Mouse (Mus musculus) ZHBTc4 (cell line): Measurements from ENCODE around the gene Prkcsh.
A peak's percentile ranks its signal among the peaks of the same experiment; 100 is the strongest.

Experiments
- DNase-seq: peaks from one replicate; pipeline ENCODE4 v3.0.0-alpha.2; 2011; ENCODE audit warnings: low read depth, low spot score

The Prkcsh gene

GRCm38 (mm10) chr9:21987592-21988342 is 14.8 kb upstream of the Prkcsh start:
- no peak for DNase-seq

- DNase-seq: peak; percentile 51
Observed at GRCm38 (mm10) chr9:21988421-21989101, 14.0 kb upstream of the Prkcsh start.

GRCm38 (mm10) chr9:21989230-21990110 is 13.1 kb upstream of the Prkcsh start, which contains the start of gene Rgl3:
TSS of gene Rgl3 (minus strand) at chr9:21989446.
- no peak for DNase-seq

GRCm38 (mm10) chr9:21992227-21992626 is 10.4 kb upstream of the Prkcsh start:
- no peak for DNase-seq

- no peak for DNase-seq
Observed at GRCm38 (mm10) chr9:21996178-21996867, 6.3 kb upstream of the Prkcsh start.

GRCm38 (mm10) chr9:22000296-22000695 is 2.3 kb upstream of the Prkcsh start:
- DNase-seq: no peak

GRCm38 (mm10) chr9:22001633-22002032 is 973 bp upstream of the Prkcsh start:
- DNase-seq: no peak

- peak; percentile 66 for DNase-seq
Observed at GRCm38 (mm10) chr9:22003163-22003554, 553 bp downstream of the Prkcsh start.

- DNase-seq: no peak
Observed at GRCm38 (mm10) chr9:22004546-22004945, 1.9 kb downstream of the Prkcsh start.

GRCm38 (mm10) chr9:22011055-22011454 is 8.4 kb downstream of the Prkcsh start:
- DNase-seq: no peak

- no peak for DNase-seq
Observed at GRCm38 (mm10) chr9:22012731-22013130, 10.1 kb downstream of the Prkcsh start.

- no peak for DNase-seq
Observed at GRCm38 (mm10) chr9:22016245-22016644, 13.6 kb downstream of the Prkcsh start.

GRCm38 (mm10) chr9:22017208-22017825 is 14.7 kb downstream of the Prkcsh start:
- no peak for DNase-seq

- DNase-seq: no peak
Observed at GRCm38 (mm10) chr9:22024592-22024991, 22.0 kb downstream of the Prkcsh start.

- no peak for DNase-seq
Observed at GRCm38 (mm10) chr9:22028467-22028866, 25.9 kb downstream of the Prkcsh start.

GRCm38 (mm10) chr9:22030386-22030785 is 27.8 kb downstream of the Prkcsh start:
- no peak for DNase-seq

- no peak for DNase-seq
Observed at GRCm38 (mm10) chr9:22035300-22036044, 32.9 kb downstream of the Prkcsh start.

GRCm38 (mm10) chr9:22037826-22038225 is 35.2 kb downstream of the Prkcsh start:
- DNase-seq: no peak

GRCm38 (mm10) chr9:22041832-22042231 is 39.2 kb downstream of the Prkcsh start:
- DNase-seq: no peak

- DNase-seq: peak; percentile 19
Observed at GRCm38 (mm10) chr9:22047329-22047728, 44.7 kb downstream of the Prkcsh start.
